ENCODE assay signal across 8 mouse cellular contexts in the genomic region with DNA sequence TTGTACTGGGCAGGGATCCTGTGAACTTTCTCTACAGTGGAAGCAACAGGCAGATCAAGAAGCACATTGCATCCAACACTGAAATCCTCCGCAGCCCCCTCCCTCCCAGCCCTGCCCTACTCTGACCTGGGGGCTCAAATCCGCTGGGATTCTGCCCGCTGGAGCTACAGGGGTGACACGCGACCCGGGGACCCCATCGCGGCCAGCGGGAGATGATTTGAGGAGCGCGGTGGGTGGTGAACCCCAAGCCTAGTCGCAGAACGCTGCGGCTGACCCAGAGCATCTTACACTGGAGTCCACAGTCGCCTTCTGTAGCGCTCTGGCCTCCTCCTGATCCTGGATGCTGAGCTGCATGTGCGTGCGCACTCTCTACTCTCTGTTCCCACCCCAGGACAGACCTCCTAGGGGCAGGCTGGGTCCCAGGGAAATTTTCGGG. TPM values are rescaled to one million over a fixed set of nuclear protein-coding genes. Genes with fewer than 3 reads are reported as not detected.
DNase-seq lines count a peak whose midpoint lies in the region; ATAC-seq lines count a peak whose summit lies in the region.

A gene (minus strand): TSS at position 379 of the 436 bp plus-strand sequence.

- H3K4me3 ChIP-seq in megakaryocyte, embryonic 14.5 days (replicated peaks) = peak within 1 kb of the TSS; percentile 76

- intact Hi-C loops in left cerebral cortex, postnatal 10 days (cut with DNase I) = loop anchor here (5.0 kb wide), 1 partner anchor 187 kb away; no protein-coding TSS in a partner anchor

- ATAC-seq in megakaryocyte, adult 5-6 weeks (ENCODE audit: poor library complexity, severe bottlenecking) = no peak
- ATAC-seq in granulocyte monocyte progenitor cell, adult 5-6 weeks (replicated peaks; ENCODE audit: poor library complexity, severe bottlenecking) = 0 out of 2 replicates have a peak, but pooled peaks have one; percentile 12
- ATAC-seq in cerebellum, adult (ENCODE audit: insufficient number of reproducible peaks, low FRiP score, low TSS enrichment) = no peak

- peak; percentile 19 for DNase-seq in lung, postnatal 10 days
- DNase-seq in yolk sac, embryonic 10.5 days (ENCODE audit: low spot score) = peak; percentile 50
- DNase-seq in left cerebral cortex, postnatal 10 days (ENCODE audit: extremely low spot score in 1 of 2, low spot score in 2 of 2) = no peak
- DNase-seq in adrenal gland, postnatal 10 days = no peak

- H3K36me3 ChIP-seq in megakaryocyte, embryonic 14.5 days (replicated peaks; ENCODE audit: low read length) = no peaks in the 10 kb centered on the region

- H3K4me1 ChIP-seq in megakaryocyte, embryonic 14.5 days = peaks cover 8% of the 10 kb centered on the region

- H3K9me3 ChIP-seq in megakaryocyte, embryonic 14.5 days = peaks cover 4% of the 10 kb centered on the region; the same call in 1 of the 2 replicates

- H3K27me3 ChIP-seq in megakaryocyte, embryonic 14.5 days (replicated peaks) = peaks cover 22% of the 10 kb centered on the region

RNA-seq across cellular contexts. Expression of the gene that starts here (rescaled TPM):
- polyA plus RNA-seq in megakaryocyte, embryonic 14.5 days (2012; ENCODE audit: insufficient read depth, low replicate concordance) = not detected in 2 replicates
- total RNA-seq in megakaryocyte, adult 5-6 weeks (2015) = not detected in 2 replicates
- not detected in 2 replicates for total RNA-seq in megakaryocyte, adult 5-6 weeks (2017)
- total RNA-seq in granulocyte monocyte progenitor cell, adult 5-6 weeks (2014; fragmentation: Nextera tagmentation) = not detected in 2 replicates
- total RNA-seq in granulocyte monocyte progenitor cell, adult 5-6 weeks (2017) = not detected in 2 replicates
- not detected for total RNA-seq in left cerebral cortex, postnatal 10 days (2021)
- total RNA-seq in adrenal gland, postnatal 10 days (2021) = under 1 TPM in 1 of 2 experiments, not detected in 1; 0.45 TPM

Comparison
In these comparisons a context has a peak if more than half of its experiments do, and no peak if none do; other contexts are left out.
1. Peak in ATAC-seq in granulocyte monocyte progenitor cell, adult 5-6 weeks; RNA of the gene not detected or under 1 TPM.
2. DNase-seq: peak in lung, postnatal 10 days (single experiment) and yolk sac, embryonic 10.5 days (single experiment); none in left cerebral cortex, postnatal 10 days (0 of 2) and adrenal gland, postnatal 10 days (single experiment).